Mouse (Mus musculus) gastrocnemius, postnatal 36 days (tissue): ENCODE results near the gene Pparg. TPM values are rescaled to one million over a fixed set of nuclear protein-coding genes. Genes with fewer than 3 reads are reported as not detected.

Experiments
- DNase-seq, 2 experiments: peaks; one replicate each; pipeline ENCODE4 v3.0.0; 2022
- intact Hi-C: fragments of 180-260 bp; cut with DNase I; formaldehyde crosslinking; loops from one replicate; pipeline ENCODE4 v1.15.1; 2025
- total RNA-seq, 2 experiments: library from RNA; stranded (reverse); gene quantifications; 2 replicates each; pipeline ENCODE4 v1.2.3; 2021

Pparg gene
- total RNA-seq, 2 experiments from 2014 or later, result 2.9 to 3.0 TPM

DNA sequence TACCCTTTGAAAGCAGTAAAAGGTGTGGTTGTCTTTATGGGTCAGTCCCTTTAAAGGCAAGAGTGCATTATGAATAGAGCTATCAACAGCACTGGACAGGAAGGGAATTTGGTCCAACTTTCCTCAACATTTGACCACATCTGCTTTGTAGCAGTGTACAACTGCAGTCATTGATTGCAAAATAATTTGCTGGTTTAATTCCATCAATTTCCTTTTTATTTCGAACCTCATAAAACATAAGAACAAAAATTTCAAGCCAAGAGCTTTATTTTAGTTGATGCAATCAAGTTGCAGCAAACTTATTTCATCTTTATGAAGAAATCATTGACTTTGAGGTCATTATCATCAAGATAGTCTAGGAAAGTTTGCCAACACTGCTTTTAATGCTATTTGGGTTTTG lies 91.8 kb downstream of the Pparg start:
- intact Hi-C loops, result no loop called here

DNA sequence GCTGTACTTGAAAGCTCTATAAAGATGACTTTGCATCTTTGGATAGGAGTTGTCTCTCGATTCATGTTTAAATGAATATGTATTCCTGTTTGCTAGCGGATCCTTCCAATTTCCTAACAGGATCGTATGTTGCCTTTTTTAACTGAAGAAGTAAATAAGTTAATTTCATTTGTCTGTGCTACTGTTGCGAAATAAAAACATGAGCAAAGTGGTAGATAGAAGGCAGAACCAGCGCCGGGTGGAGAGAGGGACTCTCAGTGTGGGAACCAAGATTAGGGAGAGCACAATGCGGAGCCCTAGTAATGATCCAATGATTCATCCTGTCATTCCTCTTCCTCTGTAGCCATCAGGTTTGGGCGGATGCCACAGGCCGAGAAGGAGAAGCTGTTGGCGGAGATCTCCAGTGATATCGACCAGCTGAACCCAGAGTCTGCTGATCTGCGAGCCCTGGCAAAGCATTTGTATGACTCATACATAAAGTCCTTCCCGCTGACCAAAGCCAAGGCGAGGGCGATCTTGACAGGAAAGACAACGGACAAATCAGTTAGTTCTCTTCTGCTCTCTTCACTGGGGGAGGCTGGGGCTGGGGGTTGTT lies 102.1 kb downstream of the Pparg start:
- intact Hi-C loops, result no loop called here
- DNase-seq, result peak; percentile 62 to 71

More for the DNA sequence above, 91.8 kb downstream of the Pparg start:
- no peak for DNase-seq

DNA sequence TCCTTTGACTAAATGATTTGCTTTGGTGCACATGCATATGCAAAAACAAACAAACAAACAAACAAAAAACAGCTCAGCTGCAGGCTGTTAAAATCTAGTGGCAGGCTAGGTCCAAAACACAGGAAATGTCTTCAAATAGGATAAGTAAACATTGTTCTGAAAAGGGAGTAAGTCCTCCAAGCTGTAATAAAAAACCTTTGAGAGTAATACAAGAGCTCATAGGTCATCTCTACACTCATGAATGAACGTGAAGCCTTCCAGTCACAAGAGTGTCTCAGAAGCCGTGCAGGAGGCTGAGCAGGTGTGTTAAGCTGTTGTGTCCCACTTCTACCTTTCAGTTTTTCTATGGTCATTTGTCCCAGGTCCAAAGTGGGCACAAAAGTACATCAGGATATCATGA lies 102.6 kb downstream of the Pparg start:
- intact Hi-C loops, result no loop called here
- DNase-seq, result no peak

DNA sequence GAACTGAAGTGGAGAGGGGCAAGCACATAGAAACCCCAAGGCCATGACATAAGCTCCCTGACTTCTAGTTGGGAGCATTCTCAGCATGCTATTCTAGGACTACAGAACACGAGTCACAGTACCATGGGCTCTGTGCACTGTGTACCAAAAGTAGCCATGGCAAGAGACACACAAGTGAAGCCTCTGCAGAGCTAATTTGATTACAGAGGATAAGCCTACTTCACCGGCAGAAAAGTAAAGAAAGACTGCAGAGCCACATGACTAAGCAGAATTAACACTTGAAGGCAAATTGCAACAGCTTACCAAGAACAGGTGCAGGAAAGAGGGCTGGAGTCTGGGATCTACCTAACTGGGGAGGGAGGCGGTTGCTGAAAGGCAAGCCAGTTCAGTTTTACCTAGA lies 103.9 kb downstream of the Pparg start:
- intact Hi-C loops, result no loop called here
- DNase-seq, result no peak

DNA sequence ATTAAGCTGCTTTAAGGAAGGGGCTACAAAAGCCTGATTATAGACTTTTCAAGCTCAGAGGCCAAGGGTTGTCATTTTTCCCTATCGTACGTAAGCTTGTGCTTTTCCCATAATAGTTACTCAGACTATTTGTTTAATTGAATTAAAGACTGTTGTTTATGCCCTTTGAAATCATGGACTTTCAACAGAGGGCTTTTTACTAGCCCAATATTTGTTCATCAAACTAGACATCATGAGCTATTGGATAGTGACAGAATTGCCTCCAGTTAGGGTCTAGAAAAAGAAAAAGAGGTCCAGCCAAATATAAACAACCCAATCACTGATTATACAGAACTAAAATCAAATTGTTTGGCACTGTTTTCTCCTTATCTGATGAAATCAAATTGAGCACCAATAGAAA lies 104.7 kb downstream of the Pparg start:
- intact Hi-C loops, result no loop called here
- DNase-seq, result no peak

DNA sequence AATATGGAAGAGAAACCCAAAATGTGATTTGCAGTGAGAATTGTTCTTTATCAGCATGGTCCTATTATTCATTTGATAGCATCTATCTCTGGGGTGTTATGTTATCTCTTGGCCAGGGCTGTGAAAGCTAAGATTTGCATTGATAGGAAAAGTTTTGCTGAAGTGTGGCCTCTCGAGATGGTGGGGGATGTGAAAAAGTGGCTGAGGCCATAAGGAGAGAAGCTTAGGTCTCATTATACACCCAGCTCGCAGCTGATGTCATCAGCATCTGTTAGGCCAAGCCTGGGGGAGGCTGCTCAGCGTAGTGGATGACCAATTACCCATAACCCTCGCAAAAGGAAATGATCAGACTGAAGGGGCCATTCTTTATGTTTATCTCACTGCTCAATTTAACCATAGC lies 105.1 kb downstream of the Pparg start:
- intact Hi-C loops, result no loop called here
- DNase-seq, result no peak

DNA sequence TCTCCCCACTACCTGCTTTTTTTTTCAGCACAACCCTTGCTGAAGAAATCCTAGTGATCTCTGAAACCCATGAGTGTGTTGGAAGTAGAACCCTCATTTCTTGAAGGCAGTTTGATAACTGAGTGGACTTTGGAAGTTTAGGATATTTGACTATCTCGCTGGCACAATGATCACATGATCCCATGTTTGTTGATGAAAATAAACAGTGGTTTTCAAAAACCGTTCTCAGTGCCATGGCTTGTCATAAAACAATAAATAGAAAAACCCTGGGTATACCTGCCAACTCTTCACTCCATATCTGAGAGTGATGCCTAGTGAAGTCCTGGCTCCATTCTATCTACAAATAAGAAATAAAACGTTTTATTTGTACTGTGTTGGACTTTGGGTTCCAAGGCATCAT lies 105.8 kb downstream of the Pparg start:
- intact Hi-C loops, result no loop called here
- DNase-seq, result no peak

DNA sequence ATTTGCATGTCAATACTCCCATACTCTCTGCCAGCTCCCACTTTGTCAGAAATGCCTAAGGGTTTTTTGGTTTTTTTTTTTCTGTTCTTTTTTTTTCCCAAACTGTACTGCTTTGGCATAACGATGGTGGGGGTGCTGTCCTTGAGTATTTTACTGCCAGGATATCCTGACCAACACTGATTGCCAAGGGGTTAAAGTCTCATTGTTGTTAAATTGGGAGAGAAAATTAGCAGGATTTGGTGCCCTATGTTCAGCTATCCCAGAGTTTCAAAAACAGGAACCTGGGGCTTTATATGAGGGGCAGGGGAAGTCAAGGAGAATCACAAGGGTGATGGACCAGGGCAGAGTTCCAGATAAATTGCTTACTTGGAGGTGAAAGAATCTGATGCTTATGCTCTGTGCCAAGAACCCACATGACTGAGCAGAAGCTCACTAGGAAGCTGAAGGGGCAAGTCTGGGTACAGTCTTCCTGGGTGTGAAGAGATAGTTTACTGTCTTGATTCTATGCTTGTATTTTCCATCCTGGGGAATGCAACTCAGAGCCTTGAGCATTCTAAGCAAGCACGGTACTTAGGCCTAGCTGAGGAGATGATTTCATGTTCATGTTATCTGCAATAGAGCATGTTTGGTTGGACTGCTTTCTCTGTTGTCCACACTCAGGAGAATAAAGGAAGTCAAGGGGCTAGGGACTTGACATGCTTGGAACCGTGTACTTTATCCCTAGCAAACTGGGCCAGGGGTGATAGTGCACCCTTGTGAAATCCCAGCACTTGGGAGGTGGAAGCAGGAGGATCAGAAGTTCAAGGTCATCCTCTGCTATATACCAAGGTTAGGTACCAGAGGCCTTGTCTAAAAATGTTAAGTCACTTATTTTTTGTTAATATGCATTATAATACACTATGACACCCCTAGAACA lies 109.2 kb downstream of the Pparg start:
- DNase-seq, result no peak

DNA sequence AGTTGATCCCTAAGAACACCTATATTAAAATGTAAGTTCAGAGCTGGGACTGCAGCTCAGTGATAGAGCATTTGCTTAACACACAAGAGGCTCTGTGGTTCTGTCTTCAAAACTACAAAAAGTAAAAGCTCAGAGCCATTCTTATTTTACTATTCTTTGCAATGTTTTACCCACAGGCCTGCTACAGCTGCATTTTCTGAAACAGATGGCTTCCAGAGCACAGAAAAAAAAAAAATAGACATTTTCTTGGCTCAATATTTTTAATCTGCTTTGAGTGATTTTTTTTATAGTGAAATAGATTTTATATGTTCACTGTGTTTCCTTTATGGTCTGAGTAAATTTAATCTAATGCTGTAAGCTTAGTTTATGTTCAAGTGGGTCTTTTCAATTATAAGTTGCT lies 111.2 kb downstream of the Pparg start:
- intact Hi-C loops, result no loop called here
- DNase-seq, result no peak

More for the DNA sequence above, 109.2 kb downstream of the Pparg start:
- intact Hi-C loops, result no loop called here

DNA sequence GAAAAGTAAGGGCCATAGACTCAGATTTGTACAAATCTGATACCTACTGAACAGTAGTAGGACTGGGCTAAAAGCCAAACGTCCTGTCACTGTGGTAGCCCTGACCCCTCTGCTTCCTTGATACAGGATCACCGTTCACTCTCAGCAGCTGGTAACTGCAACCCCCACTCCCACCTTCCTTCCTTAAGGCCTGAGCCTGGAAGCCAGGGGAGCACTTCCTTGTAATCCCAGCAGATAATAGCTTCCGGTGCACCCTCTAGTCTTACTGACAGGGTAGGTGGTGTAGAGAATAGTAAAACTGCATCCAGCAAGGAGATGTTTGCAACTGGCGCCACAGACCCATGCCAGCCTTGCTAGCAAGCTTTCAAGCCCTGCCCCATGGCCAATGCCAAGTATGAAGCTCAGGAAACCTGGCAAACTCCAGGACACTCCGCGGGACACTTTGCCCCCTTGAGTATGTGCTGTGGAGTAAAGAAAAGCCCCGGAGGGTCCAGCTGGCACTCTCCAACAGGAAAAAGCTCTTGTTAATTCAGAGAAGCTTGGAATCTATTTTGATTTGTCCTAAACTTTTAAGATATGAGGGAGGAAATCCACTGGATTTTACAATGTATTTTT lies 116.4 kb downstream of the Pparg start:
- intact Hi-C loops, result no loop called here
- no peak for DNase-seq

DNA sequence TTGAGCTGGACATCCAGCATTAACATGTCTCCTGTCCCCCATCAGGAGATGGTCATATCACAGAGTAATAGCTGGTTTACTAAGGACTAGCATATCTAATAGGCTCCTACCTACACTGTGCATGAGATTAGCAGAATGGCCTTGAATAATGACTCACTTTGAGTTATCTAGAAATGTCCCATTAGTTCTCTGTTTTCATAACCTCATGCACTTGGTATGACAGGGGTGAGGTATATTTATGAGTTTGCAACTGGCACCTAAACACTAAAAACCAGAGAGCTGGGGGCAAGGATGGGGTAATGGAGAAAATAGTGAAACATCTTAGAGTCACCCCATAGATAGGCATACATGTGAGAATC lies 119.2 kb downstream of the Pparg start:
- intact Hi-C loops, result no loop called here
- DNase-seq, result no peak

DNA sequence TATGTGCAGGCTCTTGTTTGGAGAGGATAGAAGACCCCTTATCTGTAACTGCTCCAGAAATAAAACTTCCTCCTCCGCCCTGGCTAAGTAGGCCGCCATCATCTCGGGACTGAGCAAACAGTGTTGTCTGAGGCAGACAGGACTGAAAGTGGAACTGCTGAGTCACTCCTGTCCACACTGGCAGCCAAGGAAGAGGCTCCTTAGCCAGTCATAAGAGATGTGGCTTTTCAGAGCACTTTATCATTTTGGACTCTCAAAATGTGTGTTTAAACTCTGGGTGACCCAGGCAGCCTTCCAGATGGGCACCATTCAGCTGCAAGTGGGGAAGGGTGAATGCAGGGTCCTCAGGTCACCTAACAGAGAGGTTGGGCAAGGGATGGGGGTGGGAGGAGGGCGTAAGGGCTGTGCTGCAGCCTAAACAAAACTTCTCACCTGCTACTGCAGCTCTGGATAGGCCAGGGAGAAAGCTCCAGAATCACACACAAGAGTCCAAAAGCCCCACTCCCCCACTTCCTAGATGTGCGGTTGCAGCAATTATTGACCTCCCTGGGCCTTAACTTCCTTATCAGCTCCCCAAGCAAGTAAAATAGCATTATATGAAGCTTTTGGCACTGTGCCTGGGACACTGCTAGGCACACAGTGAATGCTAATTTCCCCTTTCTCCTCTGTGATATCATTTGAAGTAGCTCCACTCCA lies 119.7 kb downstream of the Pparg start:
- no peak for DNase-seq
- intact Hi-C loops, result no loop called here

DNA sequence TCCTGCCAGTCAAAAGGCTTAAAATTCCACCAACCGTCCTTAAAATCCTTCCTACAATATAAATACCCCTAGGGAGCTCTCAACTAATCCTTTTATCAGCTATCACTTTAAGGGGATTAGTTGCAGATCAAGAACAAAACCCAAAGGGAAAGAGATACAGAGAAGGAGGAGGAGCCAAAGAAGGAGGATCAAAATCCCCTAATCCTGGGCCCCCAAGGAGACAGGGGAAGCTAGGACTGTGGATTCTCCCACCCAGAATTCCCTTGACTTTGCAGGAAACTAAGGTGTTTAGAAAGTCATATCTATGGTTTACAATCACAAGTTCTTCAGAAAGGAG lies 120.2 kb downstream of the Pparg start:
- intact Hi-C loops, result no loop called here
- DNase-seq, result no peak

DNA sequence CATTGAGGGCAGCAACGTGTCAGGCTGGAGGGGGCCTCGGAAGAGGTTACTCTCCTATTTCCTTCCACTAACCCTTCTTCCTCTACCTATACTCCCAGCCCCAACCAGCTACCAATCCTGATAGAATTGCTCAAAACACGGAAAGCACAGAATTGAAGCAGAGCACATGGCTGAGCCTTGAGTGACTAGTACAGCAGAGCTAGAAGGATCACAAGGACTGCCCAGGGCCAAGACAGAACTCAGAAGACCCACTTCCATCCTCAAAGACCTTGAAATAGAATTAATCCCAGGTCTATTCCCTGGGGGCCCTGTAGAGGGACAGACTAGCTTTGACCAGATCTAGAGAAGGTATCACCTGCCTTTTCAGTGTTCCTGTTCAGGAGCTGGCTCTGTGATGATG lies 120.9 kb downstream of the Pparg start:
- no peak for DNase-seq
- intact Hi-C loops, result no loop called here

DNA sequence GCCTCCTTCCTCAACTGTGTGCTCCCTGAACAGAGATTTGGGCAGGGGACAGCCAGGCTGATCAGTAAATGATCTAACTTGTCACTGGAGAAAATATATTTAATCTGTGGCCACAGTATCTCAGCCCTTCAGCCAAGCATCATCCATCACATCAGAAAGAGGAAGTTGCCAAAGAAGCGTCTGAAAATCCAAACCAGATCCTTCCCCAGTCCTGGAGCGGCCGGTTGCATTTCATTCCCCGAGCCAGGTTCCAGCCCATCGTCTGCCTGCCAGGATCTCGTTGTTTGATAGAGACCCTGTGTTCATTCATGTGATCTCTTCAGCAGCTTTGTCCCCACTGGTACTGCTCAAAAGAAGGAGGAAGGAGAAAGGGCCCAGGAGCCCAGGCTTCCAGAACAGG lies 124.9 kb downstream of the Pparg start:
- DNase-seq, result no peak

DNA sequence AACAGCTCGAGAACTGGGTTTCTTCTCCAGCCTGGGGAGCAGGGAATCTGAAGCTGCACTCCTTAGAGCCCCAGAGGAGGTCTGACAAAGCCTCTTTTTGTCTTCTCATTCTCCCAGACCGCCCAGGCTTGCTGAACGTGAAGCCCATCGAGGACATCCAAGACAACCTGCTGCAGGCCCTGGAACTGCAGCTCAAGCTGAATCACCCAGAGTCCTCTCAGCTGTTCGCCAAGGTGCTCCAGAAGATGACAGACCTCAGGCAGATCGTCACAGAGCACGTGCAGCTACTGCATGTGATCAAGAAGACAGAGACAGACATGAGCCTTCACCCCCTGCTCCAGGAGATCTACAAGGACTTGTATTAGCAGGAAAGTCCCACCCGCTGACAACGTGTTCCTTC lies 129.1 kb downstream of the Pparg start:
- DNase-seq, result no peak
- intact Hi-C loops, result no loop called here

More for the DNA sequence above, 124.9 kb downstream of the Pparg start:
- intact Hi-C loops, result no loop called here

DNA sequence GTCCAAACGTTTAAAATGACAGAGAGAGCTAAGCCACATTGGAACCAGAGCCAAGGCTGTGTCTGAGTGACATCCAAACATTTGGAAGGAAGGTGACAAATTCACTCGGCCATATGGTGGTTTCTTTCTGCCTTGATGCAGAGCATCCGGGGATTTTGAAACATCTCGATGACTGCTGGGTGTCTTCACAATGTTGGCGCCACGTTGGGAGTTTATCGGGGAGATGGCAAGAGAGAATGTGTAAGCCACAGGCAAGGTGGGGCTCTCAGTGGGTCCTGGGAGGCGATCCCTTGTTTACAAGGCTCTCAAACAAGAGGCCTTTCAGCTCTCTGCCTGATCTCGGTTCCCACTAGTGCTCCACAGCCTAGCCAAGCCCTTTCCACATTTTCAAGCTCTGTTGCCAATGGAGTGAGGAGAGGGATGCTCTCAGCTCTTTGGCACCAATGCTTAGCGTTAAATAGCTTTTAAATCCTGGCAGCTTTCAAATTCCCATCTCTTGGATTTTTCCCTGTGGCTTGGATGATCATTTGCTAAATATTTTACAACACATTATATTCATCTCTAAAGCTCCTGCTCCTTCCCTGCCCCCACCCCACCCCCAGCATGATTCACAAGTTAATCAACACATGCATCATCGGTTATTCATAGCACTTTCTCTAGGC lies 132.3 kb downstream of the Pparg start:
- intact Hi-C loops, result no loop called here
- no peak for DNase-seq

DNA sequence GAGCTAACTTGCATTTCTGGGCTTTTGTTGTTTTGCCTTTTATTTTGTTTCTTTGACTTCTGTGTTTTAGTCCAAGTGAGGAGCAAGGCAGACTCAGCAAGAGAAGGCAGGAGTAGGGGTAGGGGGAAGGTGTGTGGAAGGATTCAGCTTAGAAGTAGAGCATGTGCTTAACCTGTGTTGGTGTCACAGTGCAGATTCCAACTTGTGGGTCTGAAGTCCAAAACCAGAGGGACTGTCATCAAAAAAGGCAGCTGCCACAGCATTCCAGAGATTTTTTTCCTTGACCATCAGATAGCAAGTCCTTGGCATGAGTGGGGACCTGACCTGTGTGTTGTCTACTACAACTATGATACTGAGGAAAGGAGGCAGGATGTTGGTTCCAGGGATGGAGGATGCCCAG lies 133.1 kb downstream of the Pparg start:
- intact Hi-C loops, result no loop called here
- DNase-seq, result no peak

DNA sequence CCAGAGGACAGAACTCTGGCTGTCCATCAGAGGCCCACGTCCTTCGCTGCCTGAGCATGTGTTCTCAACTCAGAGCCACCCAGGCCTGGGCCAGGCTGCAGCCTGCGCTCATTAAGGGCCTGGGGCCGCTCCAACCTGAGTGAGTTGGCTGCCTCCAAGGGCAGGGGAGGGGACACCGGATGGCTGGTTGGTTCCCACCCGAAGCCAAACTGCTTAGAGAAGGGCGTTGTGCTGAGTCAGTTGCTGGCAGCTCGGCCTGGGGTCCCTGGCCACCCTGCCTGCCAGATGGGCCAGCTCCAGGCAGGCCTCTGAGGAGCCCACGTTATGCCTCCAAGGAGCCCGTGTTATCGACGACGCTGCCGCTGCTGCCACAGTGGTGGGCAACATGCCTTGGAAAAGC lies 138.8 kb downstream of the Pparg start:
- intact Hi-C loops, result no loop called here
- peak; percentile 64 to 70 for DNase-seq

DNA sequence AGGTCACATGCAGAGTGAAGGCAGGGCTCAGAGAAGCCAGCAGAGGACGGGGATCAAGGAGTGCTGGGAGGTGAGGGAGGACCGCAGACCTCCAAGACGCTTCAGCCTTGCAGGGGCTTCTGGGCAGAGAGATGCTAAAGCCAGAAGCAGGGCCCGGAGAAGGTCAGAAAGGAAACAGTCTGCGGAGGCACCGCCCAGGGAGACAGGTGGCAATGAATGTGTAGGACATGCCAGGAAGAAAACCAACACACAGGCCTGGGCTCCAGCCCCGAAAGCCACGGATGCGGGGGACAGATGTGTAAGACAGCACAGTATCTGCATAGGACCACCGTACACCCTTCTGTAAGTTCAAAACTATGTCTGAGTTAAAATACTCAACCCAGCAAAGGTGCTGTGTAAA lies 139.5 kb downstream of the Pparg start:
- no peak for DNase-seq
- intact Hi-C loops, result no loop called here

DNA sequence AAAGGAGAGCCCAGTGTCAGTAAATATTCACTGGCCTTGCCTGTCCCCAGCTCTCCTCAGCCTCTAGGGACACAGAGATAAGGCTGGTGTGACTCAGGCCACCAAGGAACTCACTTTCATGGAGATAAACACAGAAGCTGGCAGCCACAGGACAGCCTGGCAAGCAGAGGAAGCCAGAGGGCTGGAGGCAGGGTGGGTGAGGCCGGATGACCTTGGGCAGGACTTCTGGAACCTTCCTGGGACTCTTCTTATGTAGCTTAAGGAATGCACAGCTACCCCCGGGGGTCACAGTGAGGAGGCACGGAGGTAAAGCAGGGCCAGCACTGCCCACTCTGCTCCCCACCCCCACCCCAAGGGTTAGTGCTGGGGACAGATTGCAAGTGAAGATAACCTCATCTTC lies 140.4 kb downstream of the Pparg start:
- intact Hi-C loops, result no loop called here

More for the DNA sequence above, 140.4 kb downstream of the Pparg start:
- DNase-seq, result no peak
